Mouse (Mus musculus) adrenal gland, postnatal 36 days (tissue): Measurements from ENCODE around the gene Plp1. TPM values are rescaled to one million over a fixed set of nuclear protein-coding genes. Genes with fewer than 3 reads are reported as not detected.
A peak's percentile ranks its signal among the peaks of the same experiment; 100 is the strongest.

Experiments used
- DNase-seq, 2 experiments: peaks; one replicate each; pipeline ENCODE4 v3.0.0; 2021; ENCODE audit warnings: mixed read lengths in 1 of 2
- long read RNA-seq, 2 experiments: library from polyadenylated mRNA; stranded (forward); transcript quantifications; one replicate each; pipeline ENCODE4 v2.0.0; 2021; ENCODE audit warnings: borderline sequencing depth in 2 of 2
- total RNA-seq, 2 experiments: library from RNA; stranded (reverse); gene quantifications; 2 replicates each; pipeline ENCODE4 v1.2.3; 2021

The Plp1 gene
- 1 to 10 TPM; 4.4 to 5.1 TPM for total RNA-seq
- long read RNA-seq, experiment 1, partial matches to known transcripts, result 0 of 3 reads
- long read RNA-seq, experiment 1, other reads (novel, unspliced or antisense), result 3 of 3 reads
- long read RNA-seq, experiment 2, partial matches to known transcripts, result 0 of 1 reads
- long read RNA-seq, experiment 2, other reads (novel, unspliced or antisense), result 0 of 1 reads

- no peak for DNase-seq
Observed at GRCm38 (mm10) chrX:136822371-136822770, at the start of gene Plp1. TSS of gene Plp1 (plus strand) at chrX:136822671.

GRCm38 (mm10) chrX:136773035-136773434, 49.4 kb upstream of the Plp1 start:
- DNase-seq, result no peak

- DNase-seq, result no peak
Observed at GRCm38 (mm10) chrX:136778046-136778445, 44.4 kb upstream of the Plp1 start.

- DNase-seq, result no peak
Observed at GRCm38 (mm10) chrX:136779262-136779661, 43.2 kb upstream of the Plp1 start.

- DNase-seq, result no peak
Observed at GRCm38 (mm10) chrX:136780041-136780440, 42.4 kb upstream of the Plp1 start, which contains the start of gene Glra4. TSS of gene Glra4 (minus strand) at chrX:136780141.

- no peak for DNase-seq
Observed at GRCm38 (mm10) chrX:136789446-136789845, 33.0 kb upstream of the Plp1 start.

- no peak for DNase-seq
Observed at GRCm38 (mm10) chrX:136797223-136797622, 25.2 kb upstream of the Plp1 start.

- DNase-seq, result peak in 1 of 2 experiments; percentile 2
Observed at GRCm38 (mm10) chrX:136819752-136820151, 2.7 kb upstream of the Plp1 start.

GRCm38 (mm10) chrX:136820250-136820649, 2.2 kb upstream of the Plp1 start:
- DNase-seq, result peak; percentile 68 to 76

- no peak for DNase-seq
Observed at GRCm38 (mm10) chrX:136825016-136825415, 2.5 kb downstream of the Plp1 start.

- DNase-seq, result no peak
Observed at GRCm38 (mm10) chrX:136828610-136829009, 6.1 kb downstream of the Plp1 start.

- DNase-seq, result no peak
Observed at GRCm38 (mm10) chrX:136850300-136850699, 27.8 kb downstream of the Plp1 start.

- DNase-seq, result peak; percentile 43 to 53
Observed at GRCm38 (mm10) chrX:136868061-136869040, 45.9 kb downstream of the Plp1 start, which contains the start of gene Rab9b. TSS of gene Rab9b (minus strand) at chrX:136868755.

Other genes starting within 250 kb of the Plp1 start
- gene Tceal3, start 231.8 kb upstream of the Plp1 start, total RNA-seq, result 10 to 100 TPM; 18.8 to 34.0 TPM
- 10 to 100 TPM; 12.6 to 14.0 TPM for gene Tceal1, start 114.7 kb upstream of the Plp1 start, total RNA-seq
- 100 to 1,000 TPM; 280 to 471 TPM for gene Morf4l2, start 79.0 kb upstream of the Plp1 start, total RNA-seq
- gene Glra4, start 42.5 kb upstream of the Plp1 start, total RNA-seq, result under 1 TPM in 1 of 2 experiments, not detected in 1; 0.26 TPM
- gene Rab9b, start 46.1 kb downstream of the Plp1 start, total RNA-seq, result under 1 TPM; 0.23 to 0.36 TPM
- not detected for gene H2bfm, start 104.7 kb downstream of the Plp1 start, total RNA-seq
- 10 to 100 TPM; 17.0 to 19.8 TPM for gene Tmsb15b2, start 152.8 kb downstream of the Plp1 start, total RNA-seq
- gene Tmsb15l, start 154.2 kb downstream of the Plp1 start, total RNA-seq, result 1 to 10 TPM; 1.2 to 2.5 TPM
- gene Tmsb15b1, start 154.2 kb downstream of the Plp1 start, total RNA-seq, result 1 to 10 TPM; 4.4 to 5.8 TPM
- 10 to 100 TPM in 1 of 2 experiments, 1 to 10 TPM in 1; 8.9 to 10.0 TPM for gene Zcchc18, start 170.5 kb downstream of the Plp1 start, total RNA-seq
- gene Slc25a53, start 215.6 kb downstream of the Plp1 start, total RNA-seq, result 1 to 10 TPM; 3.7 to 8.4 TPM
- gene Fam199x, start 226.9 kb downstream of the Plp1 start, total RNA-seq, result 1 to 10 TPM; 5.7 to 7.5 TPM